Mouse (Mus musculus): ENCODE results near the gene Ankrd34b. TPM values are rescaled to one million over a fixed set of nuclear protein-coding genes. Genes with fewer than 3 reads are reported as not detected.
A peak's percentile ranks its signal among the peaks of the same experiment; 100 is the strongest.

Gene Ankrd34b
- polyA plus RNA-seq, 1 experiment from 2014 or later: 0.02 TPM

GRCm38 (mm10) chr13:92483348-92483747, 57.7 kb downstream of the Ankrd34b start:
- Histone ChIP-seq H3K4me2 (ENCODE audit: low read depth, low read length) (peak overlapping the region; percentile 81), H3K36me3 (ENCODE audit: control insufficient read depth, insufficient read depth) (no peaks in the 10 kb centered on the region), H3K4me3 (ENCODE audit: low read depth, low read length) (peak overlapping the region; percentile 68), H3K9ac (ENCODE audit: low read depth, low read length) (peak overlapping the region; percentile 57), H3K27me3 (ENCODE audit: control insufficient read depth, insufficient read depth, low read depth, low read length) (no peaks in the 10 kb centered on the region), H3K4me1 (ENCODE audit: control insufficient read depth, low read depth, low read length) (peaks cover 3% of the 10 kb centered on the region; the same call in 1 of the 2 replicates), H3K27ac (ENCODE audit: low read length) (no peak overlapping the region), H3K9me3 (replicated peaks; ENCODE audit: control insufficient read depth, low read length) (no peaks in the 10 kb centered on the region)
- peak; percentile 43; the same call in 1 of the 2 replicates for ATAC-seq (ENCODE audit: low read depth)
- 3% methylated on average over 3 of the region's 3 CpGs for WGBS (ENCODE audit: insufficient replicate concordance)

- H3K27ac ChIP-seq (ENCODE audit: low read length): 0 out of 2 replicates have a peak within 1 kb of the TSS, but pooled peaks have one; percentile 29
- ATAC-seq (ENCODE audit: low read depth): peak; percentile 100
- H3K36me3 ChIP-seq (ENCODE audit: control insufficient read depth, insufficient read depth): no peaks in the 10 kb centered on the region
- no peaks in the 10 kb centered on the region for H3K27me3 ChIP-seq (ENCODE audit: control insufficient read depth, insufficient read depth, low read depth, low read length)
- WGBS (ENCODE audit: insufficient replicate concordance): 6% methylated on average over 19 of the region's 19 CpGs
- H3K9ac ChIP-seq (ENCODE audit: low read depth, low read length): peak within 1 kb of the TSS; percentile 57
- no peaks in the 10 kb centered on the region for H3K9me3 ChIP-seq (replicated peaks; ENCODE audit: control insufficient read depth, low read length)
- peaks cover 3% of the 10 kb centered on the region; the same call in 1 of the 2 replicates for H3K4me1 ChIP-seq (ENCODE audit: control insufficient read depth, low read depth, low read length)
- H3K4me3 ChIP-seq (ENCODE audit: low read depth, low read length): peak within 1 kb of the TSS; percentile 68
- peak within 1 kb of the TSS; percentile 81 for H3K4me2 ChIP-seq (ENCODE audit: low read depth, low read length)
These were observed 58.3 kb downstream of the Ankrd34b start, which contains the start of gene Fam151b for GRCm38 (mm10) chr13:92483852-92484463. Fam151b (minus strand) TSS chr13:92484015.

GRCm38 (mm10) chr13:92490817-92491216, 65.1 kb downstream of the Ankrd34b start:
- Histone ChIP-seq H3K4me1 (ENCODE audit: control insufficient read depth, low read depth, low read length) (no peaks in the 10 kb centered on the region), H3K4me3 (ENCODE audit: low read depth, low read length) (no peak overlapping the region), H3K9ac (ENCODE audit: low read depth, low read length) (no peak overlapping the region), H3K4me2 (ENCODE audit: low read depth, low read length) (no peak overlapping the region), H3K27ac (ENCODE audit: low read length) (no peak overlapping the region), H3K36me3 (ENCODE audit: control insufficient read depth, insufficient read depth) (no peaks in the 10 kb centered on the region), H3K9me3 (replicated peaks; ENCODE audit: control insufficient read depth, low read length) (no peaks in the 10 kb centered on the region), H3K27me3 (ENCODE audit: control insufficient read depth, insufficient read depth, low read depth, low read length) (no peaks in the 10 kb centered on the region)
- ATAC-seq (ENCODE audit: low read depth): no peak
- 60% methylated on average over 4 of the region's 4 CpGs for WGBS (ENCODE audit: insufficient replicate concordance)

Other genes starting within 250 kb of the Ankrd34b start
- gene Gm20379, start 119.9 kb upstream of the Ankrd34b start, polyA plus RNA-seq (2015; fragmentation: Nextera tagmentation; extraction: Ambion mirVana): 0.20 and 0.30 TPM in 2 replicates
- gene Dhfr, start 71.2 kb upstream of the Ankrd34b start, polyA plus RNA-seq (2015; fragmentation: Nextera tagmentation; extraction: Ambion mirVana): 14.0 and 15.0 TPM in 2 replicates
- gene Msh3, start 70.9 kb upstream of the Ankrd34b start, polyA plus RNA-seq (2015; fragmentation: Nextera tagmentation; extraction: Ambion mirVana): 9.1 and 9.4 TPM in 2 replicates
- gene Fam151b, start 58.1 kb downstream of the Ankrd34b start, polyA plus RNA-seq (2015; fragmentation: Nextera tagmentation; extraction: Ambion mirVana): 0.07 TPM in 2 replicates
- gene Zfyve16, start 105.0 kb downstream of the Ankrd34b start, polyA plus RNA-seq (2015; fragmentation: Nextera tagmentation; extraction: Ambion mirVana): 1.6 and 1.7 TPM in 2 replicates
- gene Spz1, start 150.3 kb downstream of the Ankrd34b start, polyA plus RNA-seq (2015; fragmentation: Nextera tagmentation; extraction: Ambion mirVana): not detected in 2 replicates
- 21.5 and 21.7 TPM in 2 replicates for gene Serinc5, start 185.2 kb downstream of the Ankrd34b start, polyA plus RNA-seq (2015; fragmentation: Nextera tagmentation; extraction: Ambion mirVana)

Data from liver, embryonic 16.5 days (tissue).